Mouse (Mus musculus) frontal cortex, adult 2 months (tissue): Measurements from ENCODE around the gene Tbx15. TPM values are rescaled to one million over a fixed set of nuclear protein-coding genes. Genes with fewer than 3 reads are reported as not detected.
"Not testable (repeated sequence)": the region's sequence is repeated elsewhere in the genome, so short reads cannot be mapped to it uniquely, and the experiment has no call there.

Source experiments
- DNase-seq, 2 experiments: peaks; one replicate each; pipeline ENCODE4 v3.0.0; 2022; ENCODE audit warnings: low spot score in 1 of 2; ENCODE audit errors: extremely low spot score in 1 of 2
- polyA plus RNA-seq: library from polyadenylated mRNA; depleted of rRNA; stranded (reverse); fragments of >200 nt; gene quantifications from 2 replicates; pipeline ENCODE4 v1.2.3, GENCODE M21; 2012

Gene Tbx15
- polyA plus RNA-seq, 1 experiment: 0.96 TPM

DNA sequence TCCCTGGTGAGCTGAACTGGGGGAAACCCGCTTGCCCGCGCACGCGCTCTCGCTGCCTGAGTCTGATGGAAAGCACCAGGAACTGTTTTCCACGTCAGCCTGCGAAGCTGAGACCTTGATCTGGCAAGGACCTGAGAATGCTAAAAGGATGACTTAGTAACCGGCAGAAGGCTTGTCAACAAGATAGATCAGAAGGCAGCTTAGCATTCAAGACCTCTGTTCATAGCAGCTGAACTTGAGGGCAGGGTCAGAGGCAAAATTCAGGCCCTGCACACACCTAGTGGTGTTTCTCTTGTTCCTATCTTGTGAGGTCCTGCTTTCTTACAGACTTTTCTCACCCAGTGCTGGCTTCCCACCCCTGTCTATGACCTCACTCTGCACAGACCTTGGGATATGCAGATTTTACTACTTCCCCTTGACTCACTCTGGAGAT lies 23.3 kb downstream of the Tbx15 start:
- no peak for DNase-seq

DNA sequence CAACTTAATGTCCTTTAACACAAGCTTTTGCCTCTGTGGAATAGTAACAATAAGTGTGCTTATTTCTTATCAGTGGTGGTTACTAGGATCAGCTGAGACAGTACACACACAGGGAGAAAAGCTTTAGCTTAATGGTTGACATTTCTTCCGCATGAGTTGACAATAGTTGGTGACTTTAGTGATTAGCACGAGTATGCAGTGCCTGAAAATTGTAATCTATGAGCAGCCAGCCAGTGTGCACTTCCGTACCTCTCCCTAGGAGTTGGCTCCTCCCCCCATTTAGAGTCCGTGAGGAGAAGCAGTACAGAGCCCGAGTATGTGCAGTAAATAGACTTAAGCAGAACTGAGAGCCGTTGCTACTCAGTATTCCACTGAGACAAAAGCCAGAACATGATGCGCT lies 24.5 kb downstream of the Tbx15 start:
- DNase-seq: no peak

DNA sequence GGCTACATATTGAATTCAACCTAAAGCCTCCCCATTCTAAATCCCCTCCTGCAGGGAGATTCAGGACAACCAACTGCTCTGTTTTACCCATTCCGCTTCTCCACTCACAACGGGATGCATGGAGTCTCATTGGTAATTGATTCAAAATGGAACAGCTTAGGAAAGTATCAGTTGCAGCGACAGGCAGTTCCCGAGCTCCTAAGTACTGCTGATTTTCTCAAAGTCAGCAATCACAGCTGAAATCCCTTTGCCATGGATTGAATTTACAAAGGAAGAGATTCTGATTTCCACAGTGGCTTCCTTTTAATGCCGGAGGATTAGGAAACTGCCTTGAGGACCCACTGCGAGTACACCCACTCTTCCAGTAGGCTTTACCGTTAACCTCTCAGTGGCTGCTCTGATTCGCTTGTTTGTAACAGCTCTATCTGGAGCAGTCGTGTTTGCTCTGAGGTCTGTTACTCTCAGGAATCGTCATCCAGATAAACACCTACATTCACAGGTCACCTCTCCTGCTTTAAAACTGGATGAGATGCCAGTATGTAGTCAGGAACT lies 26.6 kb downstream of the Tbx15 start:
- no peak for DNase-seq

DNA sequence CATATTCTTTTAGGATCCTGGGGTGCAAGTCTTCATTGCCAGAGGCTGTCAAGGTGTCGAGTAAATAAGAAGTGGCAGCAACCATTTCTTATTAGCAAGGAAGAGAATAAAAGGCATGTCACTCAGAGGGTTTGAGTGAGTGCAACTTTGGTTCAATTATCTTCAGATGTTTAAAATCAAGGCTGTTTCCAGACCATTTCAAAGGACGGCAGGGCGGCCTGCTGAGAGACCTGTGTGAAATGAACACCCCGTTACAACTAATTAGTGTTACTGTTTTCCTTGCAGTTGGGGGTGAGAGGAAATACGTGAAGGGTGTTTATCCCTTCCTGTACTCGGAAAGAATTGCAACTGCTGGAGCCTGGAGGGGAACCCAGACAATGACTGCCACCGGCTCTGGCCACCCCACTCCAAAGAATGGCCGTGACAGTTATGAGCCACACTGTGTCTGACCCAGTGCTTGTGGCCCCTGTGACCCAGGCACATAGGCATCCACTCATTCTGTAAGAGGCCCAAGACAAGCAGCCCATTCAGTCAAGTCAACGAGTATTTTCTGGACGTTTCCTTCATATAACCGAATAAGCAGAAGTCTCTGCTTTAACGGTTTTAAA lies 37.9 kb downstream of the Tbx15 start:
- DNase-seq: no peak

DNA sequence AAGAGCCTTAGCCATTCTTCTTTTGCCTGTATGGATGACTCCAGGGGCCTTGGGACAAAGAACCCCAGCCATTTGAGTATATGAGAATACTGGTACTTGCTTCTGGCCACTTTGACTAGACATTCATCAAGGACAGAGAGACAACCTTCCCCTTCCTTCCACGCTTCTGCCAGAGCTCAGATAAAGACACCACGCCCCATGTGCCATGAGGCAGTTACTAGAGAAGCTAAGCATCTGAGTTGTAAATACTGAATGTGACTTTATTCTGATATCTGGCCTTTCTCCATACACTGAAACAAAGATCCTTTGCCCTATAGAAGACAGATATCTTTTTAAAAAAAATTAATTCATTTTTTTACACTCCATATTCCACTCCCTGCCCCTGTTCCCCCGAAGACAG lies 39.5 kb downstream of the Tbx15 start:
- DNase-seq: no peak

DNA sequence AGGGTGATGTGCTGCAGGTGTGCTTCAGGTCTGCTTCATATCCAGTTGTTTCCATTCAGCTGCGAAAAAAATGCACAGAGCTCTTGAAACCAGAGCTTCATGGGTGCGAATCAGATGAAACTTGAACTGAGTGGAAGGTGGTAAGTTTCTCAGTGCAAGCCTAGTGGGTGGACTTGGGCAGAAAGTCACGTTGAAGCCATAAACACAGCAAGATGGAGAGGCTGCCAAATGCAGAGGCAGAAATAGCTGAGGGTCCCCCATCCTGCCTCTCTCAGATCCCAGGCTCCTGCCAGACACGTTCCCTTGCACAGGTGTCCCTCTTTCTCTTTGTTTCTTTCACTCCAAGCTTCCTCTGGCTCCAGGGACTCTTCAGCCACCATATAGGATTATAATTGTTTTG lies 41.3 kb downstream of the Tbx15 start:
- no peak for DNase-seq

DNA sequence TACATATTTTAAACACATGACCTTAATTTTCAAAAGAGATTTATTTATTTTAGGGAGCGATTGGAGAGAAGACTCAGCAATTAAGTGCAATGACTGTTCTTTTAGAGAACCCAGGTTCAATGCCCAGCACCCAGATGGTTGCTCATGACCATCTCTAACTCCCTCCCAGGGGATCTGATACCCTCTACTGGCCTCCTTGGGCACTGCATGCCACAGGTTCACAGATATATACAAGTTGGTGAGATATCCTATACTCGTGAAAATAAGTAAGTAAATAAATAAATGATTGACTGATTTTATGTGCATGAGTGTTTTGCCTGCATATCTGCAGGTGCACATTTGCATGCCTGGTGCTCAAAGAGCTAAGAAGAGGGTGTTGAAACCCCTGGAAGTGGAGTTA lies 48.1 kb downstream of the Tbx15 start:
- DNase-seq: no peak

DNA sequence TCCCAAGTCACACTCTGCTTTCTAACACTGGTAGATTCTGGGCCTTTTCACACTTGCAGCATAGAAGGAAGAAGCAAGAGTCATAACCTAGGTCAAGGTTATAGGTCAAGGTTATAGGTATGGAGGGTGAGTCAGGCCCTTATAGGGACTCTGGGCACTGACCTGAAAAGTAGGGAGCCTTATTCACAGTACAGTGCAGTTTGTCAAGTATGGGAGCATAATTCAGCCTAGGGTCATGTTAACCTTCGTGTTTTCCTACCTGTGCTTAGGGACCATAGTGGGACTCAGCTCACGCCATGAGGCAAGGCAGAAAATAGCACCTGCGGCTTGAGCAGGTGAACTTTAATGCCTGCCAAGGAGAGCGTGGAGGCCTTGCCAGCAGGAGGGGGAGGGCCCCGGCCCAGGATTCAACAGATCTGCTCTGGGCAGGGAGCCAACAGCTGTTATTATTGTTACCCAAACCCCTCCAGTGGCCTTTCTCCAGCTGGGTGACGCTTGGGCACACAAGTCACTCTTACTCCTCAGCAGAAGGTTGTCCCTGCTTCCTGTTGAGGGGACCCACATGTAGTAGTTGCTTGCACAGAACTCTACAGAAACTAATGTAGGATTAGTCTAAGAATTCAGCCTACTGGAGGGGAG lies 50.0 kb downstream of the Tbx15 start:
- no peak for DNase-seq

DNA sequence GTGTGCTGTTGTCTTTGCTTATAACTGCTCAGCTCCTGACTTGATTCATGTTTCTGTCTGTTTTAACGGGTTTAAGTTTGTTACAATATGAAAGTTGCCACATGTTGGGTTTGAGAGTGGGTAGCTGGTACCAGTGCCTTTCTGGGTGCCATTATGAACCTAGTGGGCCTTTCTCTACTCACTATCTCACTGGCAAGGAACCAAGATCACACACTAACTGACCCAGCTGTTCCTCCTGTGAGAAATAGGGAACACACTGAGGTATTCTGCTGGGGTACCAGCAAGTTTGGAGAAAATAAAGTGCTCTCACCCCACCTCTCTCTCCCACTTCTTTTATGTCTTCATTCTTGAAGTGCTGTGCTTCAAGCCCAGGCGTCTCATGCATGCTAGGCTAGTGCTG lies 50.7 kb downstream of the Tbx15 start:
- no peak for DNase-seq

DNA sequence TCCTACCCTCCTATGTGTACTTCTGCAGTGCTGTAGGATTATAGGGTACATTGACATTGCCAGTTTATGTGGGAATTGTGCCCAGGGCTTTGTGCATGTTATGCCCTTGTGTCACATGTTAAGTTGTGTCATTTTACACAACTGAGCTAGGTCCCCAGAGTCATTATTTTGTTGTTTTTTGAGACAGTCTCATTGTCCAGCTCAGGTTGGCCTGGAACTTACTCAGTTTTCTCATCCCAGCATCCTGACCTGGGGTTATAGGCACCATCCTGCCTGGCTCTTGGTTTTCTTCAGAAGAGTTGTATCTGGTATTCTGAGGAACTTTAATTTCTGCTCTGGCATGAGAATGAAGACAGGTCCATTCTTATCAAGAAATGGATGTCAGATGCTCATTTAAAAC lies 51.2 kb downstream of the Tbx15 start:
- no peak for DNase-seq

DNA sequence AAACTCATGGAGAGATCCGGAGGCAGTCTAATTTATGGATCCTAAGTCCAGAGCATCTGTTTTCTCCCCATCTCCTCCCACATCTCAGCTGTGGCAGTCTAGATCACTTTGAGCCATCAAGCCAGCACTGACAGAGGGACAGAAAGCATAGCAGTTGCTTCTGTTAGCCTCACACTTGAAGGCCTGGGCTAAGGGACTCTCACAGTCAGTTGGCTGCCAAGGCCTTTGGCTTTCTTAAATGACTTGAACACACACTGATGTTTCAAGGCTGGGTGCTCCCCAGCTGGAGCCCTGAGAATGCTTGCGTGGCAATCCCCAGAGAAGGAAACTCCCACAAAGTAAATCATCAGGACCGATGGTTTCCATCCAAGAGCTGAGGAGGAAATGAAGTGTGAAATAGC lies 52.4 kb downstream of the Tbx15 start:
- peak; percentile 49 to 67 for DNase-seq

DNA sequence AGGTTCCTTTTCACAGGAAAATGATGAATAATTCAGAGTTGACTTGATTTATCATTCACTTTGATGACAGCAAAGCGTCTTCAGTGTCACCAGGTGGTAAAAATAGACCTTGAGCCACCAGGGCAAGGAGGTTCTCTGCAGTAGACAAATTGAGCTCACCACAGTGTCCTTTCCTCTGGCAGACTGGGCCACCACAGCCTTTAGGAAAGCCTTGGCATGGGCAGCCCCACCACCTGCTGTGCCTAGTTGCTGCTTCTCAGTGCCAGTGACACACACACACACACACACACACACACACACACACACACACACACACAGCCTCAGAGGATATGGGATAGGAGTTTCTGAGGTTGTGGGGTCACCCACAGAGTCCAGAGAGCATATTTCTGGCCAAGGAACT lies 54.0 kb downstream of the Tbx15 start:
- DNase-seq: not testable (repeated sequence)

DNA sequence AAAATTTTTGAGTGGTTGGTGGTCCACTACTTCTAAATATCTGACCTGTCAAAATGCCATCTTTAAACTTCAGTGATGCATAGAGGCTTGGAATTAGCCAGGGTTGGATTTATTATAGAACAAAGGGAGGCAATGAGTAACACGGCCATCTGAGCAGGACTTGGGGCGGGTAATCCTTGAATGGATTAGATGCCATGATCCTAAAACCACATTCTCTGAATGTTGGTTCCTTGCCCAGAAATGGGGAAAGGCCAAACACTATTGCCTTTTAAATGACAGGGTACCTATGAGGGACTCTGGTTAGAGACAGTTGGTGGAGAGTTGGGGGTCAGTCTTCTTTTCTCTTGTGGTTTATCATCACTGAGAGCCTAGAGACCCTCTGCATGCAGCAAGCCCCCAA lies 55.1 kb downstream of the Tbx15 start:
- no peak for DNase-seq

DNA sequence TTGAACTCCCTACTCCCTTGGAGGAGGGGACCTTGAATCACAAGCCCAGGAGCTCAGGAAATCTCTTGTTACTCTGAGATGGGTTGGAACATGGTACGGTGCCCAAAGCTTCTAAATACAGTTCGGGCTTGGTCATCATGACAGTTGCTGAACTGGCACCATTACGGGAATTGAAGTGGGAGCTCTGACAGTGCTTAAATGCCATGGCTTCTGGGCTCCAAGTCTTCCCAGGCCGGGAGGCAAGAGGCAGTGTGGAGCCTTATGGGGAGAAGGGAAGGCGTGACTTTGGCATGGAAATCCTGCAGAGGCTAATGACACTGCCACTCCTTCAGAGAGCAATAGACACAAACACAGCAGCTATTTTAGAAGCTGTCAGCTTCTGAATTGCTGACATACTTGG lies 56.0 kb downstream of the Tbx15 start:
- DNase-seq: no peak

DNA sequence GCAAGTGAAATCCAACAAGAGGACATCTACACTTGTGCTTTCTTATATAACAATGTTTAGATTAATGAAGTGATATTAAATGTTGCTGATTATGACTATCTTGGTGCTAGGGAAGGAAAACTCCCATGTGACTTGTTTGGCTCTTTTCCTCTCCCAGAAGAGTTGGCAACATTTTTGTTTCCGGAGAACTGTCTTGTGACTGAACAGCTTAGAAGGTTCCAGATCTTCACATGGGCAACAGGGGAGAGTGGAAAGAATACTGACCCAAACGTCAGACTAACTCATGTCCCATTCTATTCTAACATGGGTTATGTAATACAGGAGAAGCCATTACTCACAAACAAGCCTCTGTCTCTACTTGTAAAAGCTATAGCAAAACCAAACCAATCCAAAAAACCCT lies 60.7 kb downstream of the Tbx15 start:
- DNase-seq: no peak

DNA sequence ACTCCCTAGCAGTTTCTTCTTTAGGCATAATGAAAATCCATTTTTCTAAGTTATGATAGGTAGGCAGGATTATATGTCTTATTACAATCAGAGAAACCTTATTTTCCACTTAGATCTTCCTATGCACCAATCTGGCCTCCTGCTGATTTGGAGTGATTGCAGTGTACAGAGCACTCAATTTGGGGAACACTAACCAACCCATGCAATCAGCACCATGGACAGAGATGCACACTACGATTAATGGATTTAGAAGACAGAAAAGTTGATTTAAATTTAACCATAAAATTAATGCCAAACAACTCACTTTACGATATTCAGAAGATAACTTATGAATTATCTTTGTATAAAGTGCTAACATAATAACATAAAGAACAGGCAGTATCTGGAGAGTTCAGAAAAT lies 70.7 kb downstream of the Tbx15 start:
- DNase-seq: no peak

DNA sequence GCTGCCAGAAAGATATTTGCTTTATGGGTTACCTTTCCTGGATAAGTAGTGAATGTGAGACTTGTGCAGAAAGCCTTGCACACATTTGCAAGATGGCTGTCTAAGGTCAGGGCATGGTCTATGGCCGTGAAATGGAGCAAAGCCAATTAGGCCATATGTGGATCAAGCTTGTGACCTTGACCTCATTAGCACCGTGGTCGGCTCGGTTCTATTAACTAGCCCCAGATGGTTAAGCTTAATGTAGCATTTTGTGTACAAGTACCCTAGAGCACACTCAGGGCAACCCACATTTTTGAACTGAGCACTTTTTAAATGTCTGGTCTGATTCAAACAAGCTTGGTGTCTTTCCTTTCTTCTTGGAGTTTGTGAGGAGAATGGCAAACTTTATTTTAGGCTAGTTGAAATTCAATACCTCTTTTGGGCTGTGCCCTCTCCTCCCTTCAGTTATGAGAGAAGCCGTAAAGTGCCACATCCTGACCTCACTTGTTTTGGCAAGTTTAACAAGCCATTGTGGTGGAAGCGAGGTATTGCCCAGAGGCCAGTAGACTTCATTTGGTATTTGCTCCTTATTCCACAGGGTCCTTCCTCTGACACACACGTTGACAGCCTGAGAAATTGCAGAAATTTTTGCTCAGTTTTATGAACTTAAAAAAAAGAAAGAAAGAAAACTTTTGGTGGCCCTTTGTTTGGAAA lies 71.9 kb downstream of the Tbx15 start:
- DNase-seq: no peak

DNA sequence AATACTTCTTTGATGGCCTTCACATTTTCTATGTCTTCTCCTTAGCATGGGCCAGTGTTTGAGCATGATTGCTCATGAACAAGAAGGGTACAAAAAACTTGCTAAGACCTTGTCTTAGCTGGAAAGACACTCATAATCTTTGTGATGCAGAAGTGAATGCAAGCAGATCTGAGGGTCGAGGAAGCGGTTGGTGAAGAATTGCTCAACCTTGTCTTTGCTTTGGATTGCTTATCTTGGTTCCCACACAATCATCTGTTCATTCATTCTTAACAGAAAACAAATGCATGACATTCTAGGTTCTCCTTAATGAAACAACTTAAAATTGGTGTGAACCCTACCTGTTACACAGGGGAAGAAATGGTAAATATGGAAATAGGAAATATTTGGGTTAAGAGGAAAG lies 82.2 kb downstream of the Tbx15 start:
- no peak for DNase-seq

DNA sequence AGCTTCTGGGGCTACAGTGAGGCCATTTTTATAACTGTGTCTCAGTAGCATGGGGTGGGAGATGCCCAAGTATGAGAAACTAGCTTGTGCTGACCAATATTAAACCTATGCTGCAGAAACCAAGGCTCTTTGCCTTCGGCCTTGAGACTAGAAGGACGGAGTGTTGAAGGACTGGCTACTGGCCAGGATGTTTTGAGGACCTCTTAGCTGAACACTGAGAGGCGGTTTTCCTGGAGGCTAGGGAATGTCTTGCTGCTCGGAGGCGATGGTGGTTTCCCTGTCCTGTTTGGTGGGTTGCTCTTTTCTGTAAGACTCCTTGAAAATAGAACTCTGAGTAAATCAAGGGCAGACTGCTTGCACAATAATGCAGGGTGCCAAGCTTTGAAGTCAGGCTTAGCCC lies 89.1 kb downstream of the Tbx15 start:
- no peak for DNase-seq

DNA sequence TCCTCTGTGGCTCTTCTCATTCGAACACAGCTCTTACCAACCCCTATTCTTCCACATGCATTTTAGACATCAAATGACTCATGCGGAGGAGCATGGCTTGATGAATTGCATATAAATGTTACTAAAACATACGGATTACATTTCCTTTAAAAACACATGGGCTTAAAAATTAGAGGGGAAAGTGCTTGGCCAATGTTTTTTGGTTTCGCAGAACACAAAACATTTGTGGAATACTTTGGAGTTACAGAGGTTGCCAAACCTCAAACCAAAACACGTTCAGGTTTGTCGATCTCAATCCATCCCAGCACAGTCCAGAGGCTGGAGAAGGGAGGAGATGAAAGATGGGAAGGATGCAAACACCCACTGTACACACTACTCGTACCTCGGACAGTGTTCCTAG lies 90.9 kb downstream of the Tbx15 start:
- DNase-seq: no peak

DNA sequence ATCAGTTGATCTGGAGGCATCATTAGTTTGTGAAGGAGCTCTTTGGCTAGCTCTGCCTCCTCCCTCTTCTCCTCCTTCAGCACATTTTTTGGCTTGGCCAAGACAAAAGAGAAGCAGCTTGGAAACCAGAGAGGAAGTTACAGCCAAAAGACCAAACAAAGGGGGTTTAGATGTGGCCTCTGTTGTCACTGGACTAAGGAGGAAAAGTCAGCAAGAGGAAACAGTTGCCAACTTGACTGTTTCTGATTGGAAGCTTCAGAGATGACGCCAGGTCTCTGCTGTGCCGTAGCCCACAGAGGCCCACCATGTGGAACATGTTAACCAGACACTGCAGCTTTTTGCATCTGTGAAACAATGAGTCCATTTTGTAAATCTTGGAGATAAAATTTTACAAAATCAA lies 96.7 kb downstream of the Tbx15 start:
- no peak for DNase-seq

DNA sequence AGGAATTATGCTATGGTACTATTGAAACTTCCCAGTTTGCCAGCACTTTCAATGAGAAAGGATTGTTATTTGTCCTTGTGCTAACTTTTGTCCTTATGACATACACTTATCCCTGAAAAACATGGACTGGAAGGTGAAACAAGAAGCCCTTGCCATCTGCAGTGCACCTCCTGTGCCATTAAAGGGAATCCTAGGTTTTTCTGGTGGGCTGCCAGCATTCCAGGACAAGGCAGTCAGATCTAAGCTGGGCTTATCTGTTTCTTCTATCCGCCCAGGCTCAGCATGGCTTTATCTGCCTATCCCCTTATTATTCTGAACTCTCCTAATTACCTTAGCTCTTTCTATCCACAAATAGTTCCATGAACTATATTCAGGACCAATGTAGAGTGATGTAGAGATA lies 98.6 kb downstream of the Tbx15 start:
- no peak for DNase-seq
